Mouse (Mus musculus) left cerebral cortex, adult 2 months (tissue): ENCODE results near the gene Mc1r. TPM values are rescaled to one million over a fixed set of nuclear protein-coding genes. Genes with fewer than 3 reads are reported as not detected.
A peak's percentile ranks its signal among the peaks of the same experiment; 100 is the strongest.
"Not testable (repeated sequence)": the region's sequence is repeated elsewhere in the genome, so short reads cannot be mapped to it uniquely, and the experiment has no call there.

Experiments
- DNase-seq, 2 experiments: peaks; one replicate each; pipeline ENCODE4 v3.0.0; 2021 to 2022; ENCODE audit warnings: low spot score in 2 of 2, mixed read lengths in 1 of 2; ENCODE audit errors: extremely low spot score in 1 of 2
- H3K27ac ChIP-seq: fragments of 200-600 bp; 2 replicates; pipeline ENCODE4 v1.8.1; 2022
- H3K4me3 ChIP-seq: fragments of 200-600 bp; 2 replicates; pipeline ENCODE4 v1.8.1; 2022
- CTCF ChIP-seq: fragments of 200-600 bp; IDR thresholded peaks from 2 replicates; pipeline ENCODE4 v1.8.1; 2022; ENCODE audit warnings: antibody characterized with exemption, mild to moderate bottlenecking, moderate library complexity
- intact Hi-C: fragments of 180-260 bp; cut with DNase I; formaldehyde crosslinking; loops from one replicate; pipeline ENCODE4 v1.15.1; 2025
- total RNA-seq, 2 experiments: library from RNA; stranded (reverse); gene quantifications; 2 replicates each; pipeline ENCODE4 v1.2.3; 2021

Gene Mc1r
- total RNA-seq, 2 experiments from 2014 or later = 0.18 to 0.19 TPM

DNA sequence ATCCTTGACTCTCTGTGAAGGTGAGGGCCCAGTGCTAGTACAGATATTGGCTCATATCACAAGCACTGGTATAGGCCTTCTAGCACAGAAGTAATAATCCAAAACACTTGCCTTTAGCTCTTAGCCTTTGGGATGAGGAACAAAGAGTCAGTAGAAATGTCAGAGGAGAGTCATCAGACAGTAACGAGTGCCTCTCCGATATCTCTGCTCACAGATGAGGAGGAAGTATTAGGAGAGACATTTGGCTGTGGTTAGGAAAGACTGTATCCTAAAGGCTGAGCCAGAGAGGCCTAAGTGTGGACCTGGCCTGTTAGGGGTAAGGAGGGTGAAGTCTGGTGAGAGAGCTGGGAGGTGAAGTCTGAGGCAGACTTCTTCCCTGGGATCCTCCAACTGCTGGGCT is 34.9 kb downstream of the Mc1r start:
- Histone ChIP-seq H3K27ac (no peak overlapping the region), H3K4me3 (no peak overlapping the region)
- no peak for TF ChIP-seq CTCF
- no peak for DNase-seq
- intact Hi-C loops = loop anchor here (2.0 to 5.0 kb wide), 2 partner anchors 36 to 69 kb away; partner anchors contain the start of genes Afg3l1 and Tcf25

DNA sequence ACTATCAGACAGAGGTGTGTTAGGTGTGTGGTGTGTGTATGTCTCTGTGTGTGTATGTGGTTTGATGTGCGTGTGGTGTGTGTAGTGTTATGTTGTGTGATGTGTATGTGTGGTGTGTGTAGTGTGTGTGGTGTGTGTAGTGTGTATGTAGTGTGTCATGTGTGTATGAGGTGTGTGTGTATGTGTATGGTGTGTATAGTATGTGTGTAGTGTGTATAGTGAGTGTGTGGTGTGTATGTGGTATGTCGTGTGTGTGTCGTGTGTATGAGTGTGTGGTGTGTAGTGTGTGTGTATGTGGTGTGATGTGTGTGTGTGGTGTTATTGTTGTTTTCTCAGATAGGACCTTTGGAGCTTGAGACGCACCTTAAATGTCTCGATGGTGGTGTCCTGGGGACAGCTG is 35.4 kb downstream of the Mc1r start:
- Histone ChIP-seq H3K4me3 (peak overlapping the region; percentile 90; the same call in 1 of the 2 replicates), H3K27ac (no peak overlapping the region; the same call in 1 of the 2 replicates)
- intact Hi-C loops = loop anchor here (2.0 to 5.0 kb wide), 2 partner anchors 35 to 70 kb away; partner anchors contain the start of genes Afg3l1 and Tcf25
- no peak for TF ChIP-seq CTCF
- DNase-seq = no peak

DNA sequence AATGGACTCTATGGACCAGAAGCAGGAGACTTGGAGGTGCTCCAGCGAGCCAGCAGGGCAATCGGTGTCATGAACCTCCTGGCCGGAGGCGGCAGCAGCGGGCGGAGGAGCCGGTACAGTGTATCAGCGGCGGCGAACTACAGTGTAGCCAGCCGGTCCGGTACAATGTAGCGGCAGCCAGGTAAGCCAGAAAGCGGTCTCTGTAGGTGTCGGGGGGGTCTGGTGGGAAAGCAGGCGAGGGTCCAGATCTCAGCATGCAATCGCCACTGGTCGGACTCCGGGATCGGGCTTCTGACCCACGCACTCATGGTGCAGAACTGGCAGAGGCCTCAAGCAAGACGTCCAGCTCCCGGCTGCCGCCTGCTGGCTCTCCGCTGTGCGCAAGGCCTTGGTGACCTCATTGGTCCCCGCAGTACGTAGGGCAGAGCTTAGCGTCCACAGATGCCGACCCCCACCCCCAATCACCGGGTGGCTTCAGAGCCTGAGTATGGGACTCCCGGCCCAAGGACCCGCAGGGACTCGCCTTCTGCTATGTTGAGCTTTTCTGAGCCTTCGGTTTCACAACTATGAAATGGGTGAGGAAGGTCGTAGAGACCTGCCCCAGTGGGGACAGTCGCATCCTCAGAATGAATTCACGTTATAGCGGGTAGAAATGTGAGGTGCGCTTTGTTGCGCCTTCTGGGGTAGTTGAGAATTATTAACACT is 36.1 kb downstream of the Mc1r start:
- intact Hi-C loops = loop anchor here (2.0 to 5.0 kb wide), 2 partner anchors 34 to 70 kb away; partner anchors contain the start of genes Afg3l1 and Tcf25
- peak; percentile 65 for TF ChIP-seq CTCF
- DNase-seq = peak; percentile 90 to 92
- peak overlapping the region; percentile 90 for H3K4me3 ChIP-seq
- H3K27ac ChIP-seq = peak overlapping the region; percentile 95

DNA sequence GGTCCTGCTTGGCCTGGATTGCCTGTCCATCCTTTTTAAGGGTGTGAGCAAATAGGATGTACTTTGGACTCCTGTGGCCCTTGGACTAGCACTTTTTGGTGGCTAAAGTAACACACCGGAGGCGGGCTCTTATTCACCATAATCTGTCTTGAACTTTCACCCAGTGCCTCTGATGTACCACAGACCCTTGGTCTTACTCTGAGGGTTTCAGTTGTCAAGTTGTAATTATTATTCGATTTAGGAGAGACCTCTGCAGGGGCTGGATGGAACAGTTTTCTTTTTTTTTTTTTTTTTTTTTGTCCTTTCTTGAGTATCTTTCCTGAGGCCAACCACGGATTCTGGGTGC is 36.6 kb downstream of the Mc1r start:
- H3K4me3 ChIP-seq = peak overlapping the region; percentile 90
- TF ChIP-seq CTCF = no peak; the same call in 1 of the 2 replicates
- intact Hi-C loops = loop anchor here (2.0 to 5.0 kb wide), 2 partner anchors 34 to 71 kb away; partner anchors contain the start of genes Afg3l1 and Tcf25
- peak overlapping the region; percentile 95 for H3K27ac ChIP-seq
- no peak for DNase-seq

GRCm38 (mm10) chr8:123444131-123444530 is 37.2 kb downstream of the Mc1r start:
- intact Hi-C loops = loop anchor here (5.0 kb wide), 1 partner anchor 33 kb away; the partner anchor contains the start of gene Afg3l1

GRCm38 (mm10) chr8:123445981-123446380 is 39.1 kb downstream of the Mc1r start:
- Histone ChIP-seq H3K4me3 (no peak overlapping the region), H3K27ac (no peak overlapping the region)
- intact Hi-C loops = no loop called here
- TF ChIP-seq CTCF = no peak
- no peak for DNase-seq

More at GRCm38 (mm10) chr8:123444131-123444530, 37.2 kb downstream of the Mc1r start:
- H3K27ac ChIP-seq = no peak overlapping the region
- no peak for TF ChIP-seq CTCF
- peak overlapping the region; percentile 90 for H3K4me3 ChIP-seq
- DNase-seq = no peak

- no peak for TF ChIP-seq CTCF
- intact Hi-C loops = no loop called here
- DNase-seq = no peak
- no peak overlapping the region for H3K27ac ChIP-seq
- H3K4me3 ChIP-seq = no peak overlapping the region
Observed at GRCm38 (mm10) chr8:123446799-123447198, 39.9 kb downstream of the Mc1r start.

GRCm38 (mm10) chr8:123450783-123451182 is 43.9 kb downstream of the Mc1r start:
- Histone ChIP-seq H3K27ac (no peak overlapping the region), H3K4me3 (no peak overlapping the region)
- intact Hi-C loops = no loop called here
- no peak for TF ChIP-seq CTCF
- DNase-seq = no peak

DNA sequence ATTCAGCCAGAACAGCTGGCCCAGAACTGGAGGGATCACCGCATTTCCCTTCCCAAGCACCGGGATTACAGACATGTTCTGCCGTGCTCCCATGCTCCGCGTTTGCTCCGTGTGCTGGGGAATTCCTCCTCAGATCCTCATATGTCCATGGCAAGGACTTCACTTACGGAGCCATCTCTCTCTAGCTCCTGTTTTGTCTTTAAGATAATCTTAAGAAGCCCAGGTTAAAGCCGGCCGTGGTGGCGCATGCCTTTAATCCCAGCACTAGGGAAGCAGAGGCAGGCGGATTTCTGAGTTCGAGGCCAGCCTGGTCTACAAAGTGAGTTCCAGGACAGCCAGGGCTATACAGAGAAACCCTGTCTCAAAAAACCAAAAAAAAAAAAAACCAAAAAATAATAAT is 44.8 kb downstream of the Mc1r start:
- intact Hi-C loops, DNase-seq, H3K4me3 ChIP-seq, H3K27ac ChIP-seq: not testable (repeated sequence)

- H3K27ac ChIP-seq = no peak overlapping the region
- intact Hi-C loops = no loop called here
- H3K4me3 ChIP-seq = no peak overlapping the region
- TF ChIP-seq CTCF = no peak
- DNase-seq = no peak
Observed at GRCm38 (mm10) chr8:123452149-123452548, 45.2 kb downstream of the Mc1r start.

GRCm38 (mm10) chr8:123453291-123453690 is 46.4 kb downstream of the Mc1r start:
- intact Hi-C loops = no loop called here
- no peak for TF ChIP-seq CTCF
- no peak overlapping the region for H3K27ac ChIP-seq
- no peak for DNase-seq
- H3K4me3 ChIP-seq = no peak overlapping the region

- no peak overlapping the region for H3K27ac ChIP-seq
- intact Hi-C loops = no loop called here
- no peak for DNase-seq
- TF ChIP-seq CTCF = no peak
- no peak overlapping the region for H3K4me3 ChIP-seq
Observed at GRCm38 (mm10) chr8:123453951-123454350, 47.0 kb downstream of the Mc1r start.

GRCm38 (mm10) chr8:123454559-123454958 is 47.7 kb downstream of the Mc1r start:
- intact Hi-C loops = no loop called here
- Histone ChIP-seq H3K27ac (no peak overlapping the region), H3K4me3 (no peak overlapping the region)
- DNase-seq = no peak
- TF ChIP-seq CTCF = no peak

Other genes starting within 250 kb of the Mc1r start
- under 1 TPM in 1 of 2 experiments, not detected in 1; 0.84 TPM for gene Sult5a1, start 248.8 kb upstream of the Mc1r start, total RNA-seq
- not detected for gene Dpep1, start 220.9 kb upstream of the Mc1r start, total RNA-seq
- 100 to 1,000 TPM in 1 of 2 experiments, 10 to 100 TPM in 1; 86.2 to 104 TPM for gene Chmp1a, start 194.3 kb upstream of the Mc1r start, total RNA-seq
- 1 to 10 TPM; 6.3 to 8.1 TPM for gene Spata33, start 194.3 kb upstream of the Mc1r start, total RNA-seq
- 100 to 1,000 TPM; 101 to 111 TPM for gene Cdk10, start 182.3 kb upstream of the Mc1r start, total RNA-seq
- 10 to 100 TPM; 75.4 to 97.5 TPM for gene Spata2l, start 170.9 kb upstream of the Mc1r start, total RNA-seq
- 10 to 100 TPM; 26.4 to 29.2 TPM for gene Zfp276, start 152.9 kb upstream of the Mc1r start, total RNA-seq
- 10 to 100 TPM; 53.3 to 63.0 TPM for gene Vps9d1, start 152.8 kb upstream of the Mc1r start, total RNA-seq
- 1 to 10 TPM; 3.1 to 3.7 TPM for gene Fanca, start 88.5 kb upstream of the Mc1r start, total RNA-seq
- 10 to 100 TPM; 14.1 to 19.5 TPM for gene Spire2, start 74.4 kb upstream of the Mc1r start, total RNA-seq
- gene Tcf25, start 33.4 kb upstream of the Mc1r start, total RNA-seq = 100 to 1,000 TPM; 586 to 610 TPM
- gene Tubb3, start 4.3 kb downstream of the Mc1r start, total RNA-seq = 100 to 1,000 TPM; 373 to 377 TPM
- gene Def8, start 16.4 kb downstream of the Mc1r start, total RNA-seq = 10 to 100 TPM; 55.0 to 55.5 TPM
- 10 to 100 TPM; 26.3 to 31.1 TPM for gene Afg3l1, start 70.8 kb downstream of the Mc1r start, total RNA-seq
- gene Dbndd1, start 108.4 kb downstream of the Mc1r start, total RNA-seq = 10 to 100 TPM; 16.0 to 18.0 TPM
- 10 to 100 TPM; 29.0 to 29.1 TPM for gene Gas8, start 111.7 kb downstream of the Mc1r start, total RNA-seq
- 10 to 100 TPM; 45.9 to 46.2 TPM for gene Rhou, start 246.8 kb downstream of the Mc1r start, total RNA-seq